In genomic region chr6:108447179-108447845, GRCm38 (mm10) we compare ENCODE assay signal across 10 mouse cellular contexts.
DNase-seq lines count a peak whose midpoint lies in the region; ATAC-seq and TF ChIP-seq lines count a peak whose summit lies in the region.
"Had no signal": no experiment of that assay in that cellular context is flagged by ENCODE, and none has a peak within 500 bp of the region (broad histone marks: within the 10 kb centered on the region; RNA-seq: fewer than 3 reads in every experiment).

No protein-coding gene starts in this region.

- no peak for TF ChIP-seq CTCF in hindbrain, postnatal 0 days (IDR thresholded peaks at IDR 0.05; ENCODE audit: low read depth)
- TF ChIP-seq CTCF in Patski (IDR thresholded peaks at IDR 0.05) = no peak

- H3K4me3 ChIP-seq in hindbrain, postnatal 0 days (ENCODE audit: low read length) = no peak overlapping the region
- no peak overlapping the region for H3K4me3 ChIP-seq in hindbrain, embryonic 13.5 days
- H3K4me3 ChIP-seq in forebrain, embryonic 15.5 days = no peak overlapping the region
- H3K4me3 ChIP-seq in limb, embryonic 15.5 days = no peak overlapping the region
- H3K4me3 ChIP-seq: hindbrain, embryonic 15.5 days had no signal

- DNase-seq in hindbrain, postnatal 0 days (ENCODE audit: low spot score) = no peak
- no peak for DNase-seq in Patski (ENCODE audit: low read depth, low spot score)
- no peak for DNase-seq in thymus, postnatal 4 days
- no peak for DNase-seq in embryo, embryonic 10.5 days (ENCODE audit: low spot score)
- no peak for DNase-seq in cerebellum, adult 11-12 months
- DNase-seq: cerebellum, adult 11 months had no signal

- POLR2A ChIA-PET in Patski (lab: Charles Lee) = interaction anchor here (1.3 to 6.1 kb wide), 3 partner anchors 10 to 214 kb away, joined by 3 to 46 read pairs (median 9); partner anchors contain the start of gene Bhlhe40

- H3K27ac ChIP-seq in hindbrain, postnatal 0 days = 0 out of 2 replicates have a peak overlapping the region, but pooled peaks have one; percentile 26
- H3K27ac ChIP-seq in hindbrain, embryonic 13.5 days = no peak overlapping the region
- H3K27ac ChIP-seq in forebrain, embryonic 15.5 days (replicated peaks) = no peak overlapping the region; the same call in 1 of the 2 replicates
- H3K27ac ChIP-seq in limb, embryonic 15.5 days = peak overlapping the region; percentile 81
- H3K27ac ChIP-seq: hindbrain, embryonic 15.5 days had no signal

- no peaks in the 10 kb centered on the region for H3K27me3 ChIP-seq in hindbrain, postnatal 0 days (ENCODE audit: insufficient read depth, low read length)
- no peaks in the 10 kb centered on the region for H3K27me3 ChIP-seq in hindbrain, embryonic 13.5 days
- H3K27me3 ChIP-seq in Patski = no peaks in the 10 kb centered on the region
- no peaks in the 10 kb centered on the region for H3K27me3 ChIP-seq in forebrain, embryonic 15.5 days
- no peaks in the 10 kb centered on the region for H3K27me3 ChIP-seq in limb, embryonic 15.5 days
- H3K27me3 ChIP-seq: hindbrain, embryonic 15.5 days had no signal

- H3K9me3 ChIP-seq in hindbrain, postnatal 0 days (ENCODE audit: low read length) = no peaks in the 10 kb centered on the region
- no peaks in the 10 kb centered on the region for H3K9me3 ChIP-seq in hindbrain, embryonic 13.5 days
- no peaks in the 10 kb centered on the region for H3K9me3 ChIP-seq in forebrain, embryonic 15.5 days
- no peaks in the 10 kb centered on the region for H3K9me3 ChIP-seq in limb, embryonic 15.5 days
- H3K9me3 ChIP-seq: hindbrain, embryonic 15.5 days had no signal

- CTCF ChIA-PET in Patski (lab: Charles Lee) = interaction anchor here (0.6 to 10.2 kb wide), 7 partner anchors 11 to 286 kb away, joined by 3 to 56 read pairs (median 3); partner anchors contain the start of gene Bhlhe40

- peaks cover 4% of the 10 kb centered on the region for H3K4me1 ChIP-seq in hindbrain, postnatal 0 days (ENCODE audit: insufficient read depth, low read length)
- H3K4me1 ChIP-seq in hindbrain, embryonic 13.5 days (replicated peaks) = peaks cover 5% of the 10 kb centered on the region; the same call in 1 of the 2 replicates
- peaks cover 20% of the 10 kb centered on the region; the same call in 1 of the 2 replicates for H3K4me1 ChIP-seq in forebrain, embryonic 15.5 days
- H3K4me1 ChIP-seq in limb, embryonic 15.5 days = peaks cover 20% of the 10 kb centered on the region
- H3K4me1 ChIP-seq: hindbrain, embryonic 15.5 days had no signal

- in situ Hi-C loops in Patski (cut with MboI; ENCODE audit: low pct_unique_long_range_greater_than_20kb) = no loop called here

- 53% methylated on average over 8 of the region's 8 CpGs for WGBS in hindbrain, postnatal 0 days
- 80% methylated on average over 8 of the region's 8 CpGs for WGBS in hindbrain, embryonic 13.5 days
- 57% methylated on average over 8 of the region's 8 CpGs for WGBS in forebrain, embryonic 15.5 days
- WGBS in limb, embryonic 15.5 days = 59% methylated on average over 8 of the region's 8 CpGs

- H3K9ac ChIP-seq in hindbrain, postnatal 0 days (replicated peaks; ENCODE audit: low read length) = no peak overlapping the region
- no peak overlapping the region for H3K9ac ChIP-seq in hindbrain, embryonic 13.5 days
- H3K9ac ChIP-seq in forebrain, embryonic 15.5 days (replicated peaks) = no peak overlapping the region
- no peak overlapping the region for H3K9ac ChIP-seq in limb, embryonic 15.5 days
- H3K9ac ChIP-seq: hindbrain, embryonic 15.5 days had no signal

- no peaks in the 10 kb centered on the region for H3K36me3 ChIP-seq in hindbrain, postnatal 0 days (ENCODE audit: insufficient read depth, low read length)
- no peaks in the 10 kb centered on the region for H3K36me3 ChIP-seq in hindbrain, embryonic 13.5 days
- H3K36me3 ChIP-seq in forebrain, embryonic 15.5 days = no peaks in the 10 kb centered on the region
- no peaks in the 10 kb centered on the region for H3K36me3 ChIP-seq in limb, embryonic 15.5 days
- H3K36me3 ChIP-seq: hindbrain, embryonic 15.5 days had no signal

- ATAC-seq in hindbrain, postnatal 0 days = no peak
- ATAC-seq in hindbrain, embryonic 13.5 days (ENCODE audit: low FRiP score) = no peak
- peak; percentile 19 for ATAC-seq in Patski
- peak; percentile 54 for ATAC-seq in forebrain, embryonic 15.5 days (replicated peaks)
- no peak for ATAC-seq in limb, embryonic 15.5 days (ENCODE audit: insufficient number of reproducible peaks, low FRiP score, low TSS enrichment, low read depth)

- no peak overlapping the region for H3K4me2 ChIP-seq in hindbrain, postnatal 0 days (ENCODE audit: low read depth, low read length)
- no peak overlapping the region for H3K4me2 ChIP-seq in hindbrain, embryonic 13.5 days
- no peak overlapping the region for H3K4me2 ChIP-seq in forebrain, embryonic 15.5 days (replicated peaks)
- no peak overlapping the region for H3K4me2 ChIP-seq in limb, embryonic 15.5 days
- H3K4me2 ChIP-seq: hindbrain, embryonic 15.5 days had no signal

Comparison
In these comparisons a context has a peak if more than half of its experiments do, and no peak if none do; other contexts are left out.
1. H3K27ac ChIP-seq: peak in hindbrain, postnatal 0 days (single experiment) and limb, embryonic 15.5 days (single experiment); none in hindbrain, embryonic 13.5 days (single experiment) and forebrain, embryonic 15.5 days (single experiment).
2. ATAC-seq: peak in Patski (single experiment) and forebrain, embryonic 15.5 days (single experiment); none in hindbrain, postnatal 0 days (single experiment), hindbrain, embryonic 13.5 days (single experiment) and limb, embryonic 15.5 days (single experiment).